Mouse (Mus musculus) MEL (cell line): ENCODE measurements around the gene Tgtp1. TPM values are rescaled to one million over a fixed set of nuclear protein-coding genes. Genes with fewer than 3 reads are reported as not detected.
"Not testable (repeated sequence)": the region's sequence is repeated elsewhere in the genome, so short reads cannot be mapped to it uniquely, and the experiment has no call there.

Experiments
- DNase-seq: peaks from one replicate; pipeline ENCODE4 v3.0.0; 2011; ENCODE audit warnings: low read depth, low spot score
- H3K27ac ChIP-seq: 2 replicates; pipeline ENCODE4 v1.5.1; 2012; ENCODE audit warnings: low read depth, mild to moderate bottlenecking, control low read depth, low read length, moderate library complexity; ENCODE audit not compliant: control insufficient read depth
- H3K27me3 ChIP-seq, 2 experiments: fragments of 150-350 bp in 1 of 2; sonication (generic) in 1 of 2; 2 replicates each; pipeline ENCODE4 v1.6.1; 2012; ENCODE audit warnings: low read length in 2 of 2, mild to moderate bottlenecking in 2 of 2, improper control_type of control experiment in 1 of 2, moderate library complexity in 1 of 2; ENCODE audit not compliant: insufficient read depth in 2 of 2, control insufficient read depth in 1 of 2
- H3K36me3 ChIP-seq, 2 experiments: 2 replicates each; pipeline ENCODE4 v1.6.1; 2012 to 2014; ENCODE audit warnings: low read length in 2 of 2, improper control_type of control experiment in 1 of 2, inconsistent platforms in 1 of 2, mild to moderate bottlenecking in 1 of 2; ENCODE audit not compliant: insufficient read depth in 2 of 2, control insufficient read depth in 1 of 2
- H3K4me1 ChIP-seq, 2 experiments: fragments of 150-350 bp in 1 of 2; sonication (generic) in 1 of 2; 2 replicates each; pipeline ENCODE4 v1.6.1; 2012; ENCODE audit warnings: low read length in 2 of 2, improper control_type of control experiment in 1 of 2, mild to moderate bottlenecking in 1 of 2; ENCODE audit not compliant: insufficient read depth in 2 of 2, control insufficient read depth in 1 of 2
- H3K4me3 ChIP-seq, 2 experiments: fragments of 150-350 bp in 1 of 2; sonication (generic) in 1 of 2; 2 replicates each; pipeline ENCODE4 v1.5.1; 2012; ENCODE audit warnings: low read depth in 2 of 2, low read length in 2 of 2, mild to moderate bottlenecking in 2 of 2, moderate library complexity in 2 of 2, control low read depth in 1 of 2, improper control_type of control experiment in 1 of 2; ENCODE audit not compliant: control insufficient read depth in 1 of 2, insufficient read depth in 1 of 2
- H3K79me2 ChIP-seq: 2 replicates; pipeline ENCODE4 v1.6.1; 2012; ENCODE audit warnings: mild to moderate bottlenecking, low read length, moderate library complexity; ENCODE audit not compliant: control insufficient read depth, poor library complexity, insufficient read depth
- H3K9ac ChIP-seq: 2 replicates; pipeline ENCODE4 v1.6.1; 2012; ENCODE audit warnings: low read depth, mild to moderate bottlenecking, control low read depth, low read length, moderate library complexity; ENCODE audit not compliant: control insufficient read depth, poor library complexity, severe bottlenecking
- H3K9me3 ChIP-seq: fragments of 150-350 bp; sonication (generic); replicated peaks from 2 replicates; pipeline ENCODE4 v1.6.1; 2012; ENCODE audit warnings: mild to moderate bottlenecking, low read length, improper control_type of control experiment, moderate library complexity; ENCODE audit not compliant: insufficient read depth
- polyA plus RNA-seq, 2 experiments: library from polyadenylated mRNA; stranded (reverse) in 1 of 2; unstranded in 1 of 2; fragments of >175 nt in 1 of 2; fragments of >200 nt in 1 of 2; gene quantifications; 2 replicates each; pipeline versions ENCODE4 v1.2.1 to v1.2.4; 2012; ENCODE audit warnings: low replicate concordance in 2 of 2, low read depth in 1 of 2; ENCODE audit not compliant: insufficient read length in 2 of 2, insufficient read depth in 1 of 2, missing spikeins in 1 of 2
- total RNA-seq: library from RNA; depleted of rRNA; stranded (reverse); fragments of 300-350 nt; gene quantifications from 2 replicates; pipeline ENCODE4 v1.2.3, GENCODE M21; 2012; rRNA removed

Gene Tgtp1
- total RNA-seq (not detected in 2 replicates), polyA plus RNA-seq (not detected)

DNA sequence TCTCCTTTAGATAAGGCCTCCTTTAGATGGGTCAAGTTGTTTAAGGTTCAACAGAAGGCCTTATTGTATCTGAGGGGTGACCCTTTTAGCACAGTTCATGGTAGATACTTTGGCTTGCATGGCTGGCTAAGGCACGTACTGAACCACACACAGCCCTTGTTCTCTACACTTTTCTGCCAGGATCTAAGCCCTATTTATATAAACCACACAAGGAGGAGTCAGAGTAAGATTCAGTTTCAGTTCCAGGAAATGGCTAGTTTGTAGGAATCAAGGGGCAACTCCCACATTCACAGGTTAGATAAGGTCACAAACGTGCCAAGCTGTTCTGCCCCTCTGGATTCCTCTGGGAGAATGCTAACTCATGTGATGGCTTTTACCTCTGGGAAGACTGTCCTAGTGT is at the start of gene Tgtp1:
Tgtp1 (minus strand) TSS at position 155 of the 400 bp plus-strand sequence.
- H3K36me3 ChIP-seq, H3K27me3 ChIP-seq, H3K9me3 ChIP-seq, H3K79me2 ChIP-seq, H3K4me1 ChIP-seq, H3K27ac ChIP-seq, H3K9ac ChIP-seq, H3K4me3 ChIP-seq: not testable (repeated sequence)
- DNase-seq, result peak; percentile 6

DNA sequence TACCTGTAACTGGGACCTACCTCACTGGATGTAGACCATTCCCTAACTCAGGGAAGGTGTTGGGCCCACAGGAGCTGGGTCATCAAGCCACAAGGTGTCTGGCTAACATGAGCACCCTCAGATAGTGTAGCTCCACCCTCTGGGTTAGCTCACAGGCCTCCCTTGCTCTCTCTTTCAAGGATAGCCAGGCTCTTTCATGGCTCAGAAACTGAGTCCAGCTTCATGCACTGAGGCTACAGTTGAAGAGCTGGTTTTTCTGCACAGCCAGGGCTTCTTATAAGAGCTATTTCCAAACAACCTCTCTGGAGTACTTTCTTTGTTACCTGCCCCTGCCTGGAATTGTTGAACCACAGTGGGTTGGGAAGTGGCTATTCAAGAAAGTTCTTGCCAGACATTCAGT is 18.1 kb upstream of the Tgtp1 start:
- H3K27me3 ChIP-seq, H3K4me3 ChIP-seq, DNase-seq, H3K79me2 ChIP-seq, H3K36me3 ChIP-seq, H3K4me1 ChIP-seq, H3K9me3 ChIP-seq, H3K27ac ChIP-seq, H3K9ac ChIP-seq: not testable (repeated sequence)

DNA sequence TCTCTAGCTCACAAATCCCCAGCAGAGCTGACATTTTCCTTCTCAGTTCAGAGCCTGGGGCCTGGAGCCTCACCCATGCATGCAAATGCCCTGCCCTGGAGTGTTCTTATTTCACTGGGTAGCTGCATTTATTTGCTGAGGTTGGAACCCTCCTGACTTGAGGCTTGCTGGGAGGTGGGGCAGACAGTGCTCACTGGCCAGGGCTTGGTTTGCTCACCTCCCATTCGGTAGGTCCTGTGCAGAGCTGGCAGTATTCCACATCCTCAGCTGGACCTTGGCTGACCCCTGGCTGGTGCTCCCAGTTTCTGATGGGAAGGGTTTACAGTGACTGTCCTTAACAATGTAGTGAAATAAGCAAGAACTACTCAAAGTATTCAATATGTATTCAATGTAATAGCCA is 12.8 kb upstream of the Tgtp1 start:
- not testable (repeated sequence) for DNase-seq, H3K4me1 ChIP-seq, H3K27ac ChIP-seq, H3K4me3 ChIP-seq, H3K79me2 ChIP-seq, H3K9me3 ChIP-seq, H3K36me3 ChIP-seq, H3K27me3 ChIP-seq, H3K9ac ChIP-seq

DNA sequence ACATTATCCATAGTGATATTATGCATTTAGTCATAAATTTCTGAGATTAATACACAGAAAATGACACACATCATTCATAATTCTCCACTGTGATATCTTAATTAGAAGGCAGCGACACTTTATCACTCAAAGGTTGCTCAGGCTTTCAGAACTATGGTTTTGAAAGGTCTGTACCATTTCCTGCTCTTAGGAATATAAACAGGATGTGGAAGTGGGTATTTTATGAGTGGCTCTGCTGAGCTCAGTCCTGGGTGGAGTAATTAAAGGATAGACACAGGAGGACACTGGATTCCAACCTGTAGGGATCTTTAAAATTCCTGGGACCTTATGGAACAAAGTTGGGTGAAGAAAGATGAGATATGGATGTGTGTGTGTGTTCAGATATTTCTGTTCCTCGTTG is 12.3 kb upstream of the Tgtp1 start:
- H3K9me3 ChIP-seq, H3K4me3 ChIP-seq, H3K27me3 ChIP-seq, DNase-seq, H3K36me3 ChIP-seq, H3K9ac ChIP-seq, H3K4me1 ChIP-seq, H3K79me2 ChIP-seq, H3K27ac ChIP-seq: not testable (repeated sequence)

DNA sequence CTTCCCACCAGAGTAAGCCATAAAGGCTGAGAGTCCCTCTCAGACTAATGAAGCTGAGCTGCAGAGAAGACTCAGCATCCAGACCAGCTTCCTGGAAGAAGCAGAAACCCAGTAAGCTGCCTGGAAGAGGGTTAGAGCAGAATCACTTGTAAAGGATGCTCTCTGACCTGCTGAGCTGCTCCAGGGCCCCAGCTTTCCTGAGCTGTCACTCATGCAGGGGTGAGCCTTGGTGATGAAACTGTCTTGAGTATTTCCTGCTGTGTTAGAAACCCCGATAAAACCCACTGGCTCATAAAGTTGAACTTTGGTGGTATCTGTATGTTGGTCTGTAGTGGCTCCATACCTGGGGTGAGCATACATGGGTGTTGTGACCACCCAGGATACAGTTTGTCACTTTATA is 6.4 kb upstream of the Tgtp1 start:
- not testable (repeated sequence) for H3K36me3 ChIP-seq, H3K9me3 ChIP-seq, DNase-seq, H3K4me1 ChIP-seq, H3K79me2 ChIP-seq, H3K27ac ChIP-seq, H3K4me3 ChIP-seq, H3K9ac ChIP-seq, H3K27me3 ChIP-seq

DNA sequence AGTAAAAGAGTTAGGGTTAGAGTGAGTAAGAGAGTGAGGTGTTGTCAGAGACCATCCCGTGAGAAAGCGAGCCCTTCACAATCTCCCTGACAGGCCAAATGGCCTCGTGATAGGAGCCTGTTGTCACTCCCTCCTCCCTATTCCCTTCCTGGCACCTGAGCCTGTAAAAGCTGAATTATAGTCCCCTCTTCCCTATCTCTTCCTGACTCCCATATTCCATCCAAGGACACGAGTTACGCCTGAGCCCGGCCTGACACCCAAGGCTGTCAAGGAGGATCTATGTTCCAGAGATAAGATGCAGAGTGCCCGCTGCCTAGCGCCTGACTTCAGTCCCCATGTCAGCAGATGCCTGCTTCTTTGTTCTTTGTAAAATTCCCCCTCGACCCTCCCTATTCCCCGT is 676 bp downstream of the Tgtp1 start:
- not testable (repeated sequence) for H3K9me3 ChIP-seq, H3K36me3 ChIP-seq, H3K79me2 ChIP-seq, H3K27me3 ChIP-seq, H3K27ac ChIP-seq, H3K4me3 ChIP-seq, H3K9ac ChIP-seq, DNase-seq, H3K4me1 ChIP-seq

DNA sequence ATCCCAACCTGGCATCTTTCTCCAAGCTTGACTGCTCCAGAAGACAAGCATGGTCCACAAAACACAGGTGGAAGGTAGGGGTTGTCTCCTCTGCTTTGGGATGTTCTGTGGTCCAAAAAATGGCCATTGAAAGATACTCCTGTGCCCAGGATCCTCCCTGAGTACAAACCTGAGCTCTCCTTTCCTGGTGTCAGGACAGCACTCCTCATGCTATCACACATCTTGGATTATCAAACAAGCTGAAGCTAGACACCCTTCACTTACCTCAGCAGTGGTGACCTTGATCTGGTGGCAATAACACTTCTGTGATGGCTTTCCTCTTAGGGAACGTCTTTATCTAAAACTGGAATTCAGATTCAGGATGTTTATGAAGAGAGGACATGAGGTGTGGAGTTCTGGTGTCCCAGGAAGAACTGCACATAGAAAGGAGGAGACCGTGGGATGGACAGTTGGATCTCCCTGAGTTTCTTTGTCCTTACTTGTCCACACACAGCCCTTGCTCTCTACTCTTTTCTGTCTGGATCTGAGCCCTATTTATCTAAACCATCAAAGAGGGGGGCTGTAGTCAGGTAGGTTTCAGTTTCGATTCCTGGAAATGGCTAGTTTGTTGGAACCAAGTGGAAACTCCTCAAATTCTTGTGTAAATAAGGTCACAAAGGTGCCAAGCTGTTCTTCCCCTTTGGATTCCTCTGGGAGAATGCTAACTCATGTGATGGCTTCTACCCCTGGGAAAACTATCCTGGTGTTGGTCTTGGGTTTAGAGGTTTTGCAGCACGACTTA is 2.0 kb downstream of the Tgtp1 start, which contains the start of gene Gm12185:
Gm12185 (minus strand) TSS at position 487 of the 781 bp plus-strand sequence.
- not testable (repeated sequence) for H3K4me1 ChIP-seq, DNase-seq, H3K9me3 ChIP-seq, H3K27ac ChIP-seq, H3K27me3 ChIP-seq, H3K36me3 ChIP-seq, H3K79me2 ChIP-seq, H3K9ac ChIP-seq
- peak within 1 kb of the TSS; percentile 26 to 47 for H3K4me3 ChIP-seq
